Mouse (Mus musculus): ENCODE measurements around the gene Lamtor4.

Gene Lamtor4

DNA sequence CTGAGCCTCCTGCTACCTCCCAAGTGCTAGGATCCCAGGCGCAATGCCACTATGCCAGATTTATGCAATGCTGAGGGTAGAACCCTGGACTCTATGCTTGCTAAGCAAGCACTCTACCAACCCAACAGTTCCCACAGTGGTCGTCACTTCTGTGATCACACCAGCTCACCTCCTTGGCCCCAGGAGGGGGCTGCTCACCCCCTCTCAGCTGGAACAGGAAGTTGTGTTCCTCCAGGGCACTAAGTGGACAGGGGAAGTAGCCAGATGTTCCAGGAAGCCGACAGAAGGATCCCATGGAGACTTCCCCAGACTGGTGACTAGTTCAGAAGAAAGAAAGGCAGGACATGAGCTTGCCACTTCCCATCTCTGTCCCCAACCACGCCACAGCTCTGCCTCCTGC, 6.7 kb downstream of the Lamtor4 start:
- no peak for DNase-seq

DNA sequence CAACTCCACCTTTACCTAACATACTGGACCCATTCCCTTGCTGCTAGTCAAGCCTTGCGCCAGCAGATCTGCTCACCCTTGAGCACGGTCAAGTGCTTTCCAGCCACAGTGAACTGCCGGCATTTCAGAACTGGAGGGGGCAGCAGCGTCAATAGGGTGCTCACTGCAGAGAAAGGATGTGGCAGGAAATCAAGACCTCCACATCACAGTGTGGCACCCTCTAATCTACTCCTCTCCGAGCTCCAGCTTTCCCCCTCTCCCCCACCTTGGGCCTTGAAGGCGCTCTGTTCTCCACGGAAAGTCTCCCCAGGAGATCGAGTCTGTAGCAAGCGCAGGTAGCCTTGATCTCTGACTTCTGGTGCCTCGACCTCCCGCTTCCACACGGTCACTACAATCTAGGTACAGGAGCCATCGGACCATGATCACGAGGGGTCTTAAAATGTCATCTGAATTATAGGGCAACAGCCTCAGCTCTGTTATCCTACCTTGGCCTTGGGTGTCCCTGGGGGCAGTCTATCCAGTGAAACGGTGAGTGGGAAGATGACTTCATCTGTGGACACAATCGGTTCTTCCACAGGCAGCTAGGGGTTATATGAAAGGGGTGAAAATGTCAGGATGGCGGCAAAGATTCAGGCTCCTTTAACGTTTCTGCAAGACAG, 7.4 kb downstream of the Lamtor4 start:
- DNase-seq, result no peak

DNA sequence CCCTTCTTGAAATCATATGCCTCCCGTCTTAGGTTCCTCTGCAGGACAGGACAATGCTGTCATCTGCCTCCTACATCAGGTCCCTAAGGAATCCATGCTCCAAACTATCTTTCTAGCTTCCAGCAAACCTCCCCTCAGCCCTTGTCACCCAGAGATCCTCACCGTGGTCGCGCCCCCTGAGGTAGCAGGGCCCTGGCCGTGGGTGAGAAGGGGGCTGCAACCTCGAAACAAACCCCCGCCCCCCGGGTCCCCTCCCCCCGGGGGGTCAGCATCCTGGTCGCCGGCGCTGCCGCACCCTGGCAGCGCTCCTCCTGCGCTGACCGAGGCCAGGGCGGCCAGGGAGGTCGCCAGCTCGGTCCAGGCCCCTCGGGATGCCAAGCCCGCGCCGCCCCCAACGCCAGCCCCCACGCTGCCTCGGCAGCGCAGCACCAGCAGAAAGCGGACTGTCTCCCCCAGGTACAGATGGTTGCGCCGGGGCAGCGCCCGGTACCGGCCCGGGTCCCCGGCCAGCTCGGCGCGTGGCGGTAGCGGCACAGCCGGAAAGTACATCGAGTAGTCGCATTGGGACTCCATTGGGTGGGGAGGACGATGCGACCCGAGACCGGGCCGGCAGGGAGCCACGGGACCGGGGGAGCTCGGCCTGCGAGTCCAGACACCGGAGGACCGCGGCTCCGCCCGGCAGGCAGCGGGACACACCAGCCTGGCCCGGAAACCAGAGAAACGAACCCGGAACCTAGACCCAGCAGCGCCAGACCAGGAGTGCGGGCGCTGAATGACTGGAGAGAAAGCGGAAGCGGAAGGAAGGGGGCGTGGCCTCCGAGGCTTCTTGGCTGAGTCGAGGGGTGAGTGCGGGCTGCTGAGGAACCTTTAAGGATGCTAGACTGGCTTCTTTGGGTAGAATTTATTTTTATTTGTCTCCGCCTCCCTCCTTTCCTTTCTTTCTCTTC, 8.3 kb downstream of the Lamtor4 start, which contains the start of gene BC037034:
TSS of gene BC037034 (minus strand) at position 774 of the 947 bp plus-strand sequence.
- peak; percentile 87 for DNase-seq

DNA sequence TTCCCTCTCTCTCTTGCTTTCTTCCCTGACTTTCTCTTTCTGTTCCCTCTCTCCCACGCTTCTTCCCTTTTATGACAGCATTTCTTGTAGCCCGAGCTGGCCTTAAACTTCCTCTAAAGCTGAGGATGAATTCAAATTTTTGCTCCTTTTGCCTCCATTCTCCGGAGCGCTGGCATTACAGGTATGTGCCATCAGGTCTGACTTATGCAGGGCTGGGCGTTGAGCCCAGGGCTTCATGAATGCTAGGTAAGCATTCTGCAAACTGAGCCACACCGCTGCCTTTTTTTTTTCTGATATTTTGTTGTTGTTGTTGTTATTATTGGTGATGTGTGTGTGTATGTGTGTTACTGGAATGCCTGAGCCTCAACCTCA, 8.9 kb downstream of the Lamtor4 start:
- no peak for DNase-seq

DNA sequence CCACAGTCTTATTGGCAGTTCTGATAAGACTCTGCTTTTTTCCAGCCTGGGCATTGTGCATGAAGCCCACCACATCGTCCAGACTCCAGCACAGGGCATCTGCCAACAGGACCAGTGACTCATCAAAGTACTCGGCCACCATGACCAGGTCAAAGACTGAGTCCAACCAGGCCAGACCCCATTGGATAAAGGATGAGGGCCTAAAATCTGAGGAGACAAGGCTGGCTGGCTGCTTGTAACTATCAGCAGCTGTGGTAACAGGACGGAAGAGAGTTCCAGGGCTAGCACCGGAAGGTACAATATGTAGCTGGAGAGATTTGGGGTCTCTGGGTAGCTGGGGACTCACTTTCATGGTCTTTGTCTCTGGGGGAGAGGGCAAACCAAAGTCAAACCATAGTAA, 10.4 kb downstream of the Lamtor4 start:
- no peak for DNase-seq

DNA sequence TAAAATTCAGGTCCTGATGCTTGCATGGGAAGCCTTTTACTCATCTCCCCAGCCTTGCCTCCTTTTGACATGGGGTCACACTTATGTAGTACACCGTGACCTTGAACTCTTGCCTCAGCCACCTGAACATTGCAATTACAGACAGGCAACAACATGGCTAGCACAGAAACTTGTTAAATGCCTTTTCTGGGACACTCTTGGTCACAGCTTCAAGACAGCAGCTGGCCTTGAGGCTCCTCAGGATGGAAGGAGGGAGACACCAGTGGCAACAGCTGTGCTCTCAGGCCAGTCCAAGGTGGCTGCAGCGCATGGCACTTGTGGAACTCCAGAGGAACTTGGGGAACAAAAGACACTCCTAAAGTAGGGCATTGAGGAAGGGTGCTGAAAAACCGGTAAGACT, 11.8 kb downstream of the Lamtor4 start:
- DNase-seq, result no peak

DNA sequence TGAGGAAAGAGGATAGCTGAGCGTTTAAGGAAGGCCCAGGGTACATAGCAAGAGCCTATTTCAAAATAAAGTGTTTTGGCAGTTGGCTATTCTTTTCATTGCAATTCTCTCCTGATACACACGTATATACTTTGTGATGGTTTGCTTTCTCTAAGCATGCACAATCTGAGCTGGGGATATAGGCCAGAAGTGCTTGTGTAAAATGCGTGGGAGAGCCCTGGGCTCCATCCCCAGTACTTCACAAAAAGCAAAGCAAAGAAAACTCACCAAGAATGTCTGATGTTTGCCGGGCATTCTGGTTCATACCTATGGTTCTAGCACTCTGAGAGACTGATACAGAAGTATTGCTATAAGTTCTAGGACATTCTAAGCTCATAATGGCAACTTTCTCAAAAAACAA, 13.7 kb downstream of the Lamtor4 start:
- DNase-seq, result no peak

DNA sequence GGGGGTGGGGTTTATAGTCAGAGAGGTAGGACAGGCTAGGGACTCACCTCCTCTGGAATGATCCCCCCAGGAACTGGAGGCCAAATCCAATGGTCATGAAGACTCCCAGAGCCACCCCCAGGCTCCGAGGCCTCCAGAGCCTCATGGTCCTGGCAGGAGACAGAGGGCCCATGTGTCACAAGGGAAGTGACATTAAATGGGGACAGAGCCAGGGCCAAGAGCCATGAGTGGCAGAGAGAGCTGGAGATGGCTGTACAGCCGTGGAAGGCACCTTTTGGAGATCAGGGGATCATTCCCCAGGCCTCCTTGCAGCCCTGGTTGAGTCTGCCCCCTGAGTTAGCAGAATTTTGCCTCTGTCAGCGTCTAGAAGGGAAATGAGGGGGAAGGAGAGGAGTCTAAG, 15.9 kb downstream of the Lamtor4 start:
- DNase-seq, result no peak

DNA sequence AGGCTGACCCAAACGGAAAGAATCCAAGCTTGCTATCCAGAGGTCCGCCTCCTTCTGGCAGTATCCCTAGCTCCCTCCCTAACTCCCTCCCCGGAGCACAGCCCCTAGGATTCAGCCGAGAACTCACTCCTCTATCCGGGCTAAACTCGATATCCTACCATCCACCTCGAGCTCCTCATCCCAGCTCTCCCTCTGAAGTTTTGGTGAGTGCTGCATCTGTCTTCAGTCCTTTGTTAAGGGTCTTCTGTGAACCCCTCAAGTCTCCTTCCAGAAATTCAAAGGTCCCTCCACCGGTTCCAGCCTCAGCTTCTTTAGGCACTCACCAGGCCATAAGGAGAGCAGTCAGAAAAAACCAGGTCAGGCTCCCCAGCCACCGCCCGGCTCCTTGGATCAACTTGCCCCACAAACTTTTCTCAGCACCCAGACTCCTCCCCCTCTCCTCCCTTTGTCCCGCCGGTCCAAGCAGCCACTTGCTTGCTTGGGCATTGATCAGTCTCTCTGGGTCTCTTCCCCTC, 17.2 kb downstream of the Lamtor4 start, which contains the start of gene Gal3st4:
TSS of gene Gal3st4 (minus strand) at position 432 of the 515 bp plus-strand sequence.
- DNase-seq, result no peak

DNA sequence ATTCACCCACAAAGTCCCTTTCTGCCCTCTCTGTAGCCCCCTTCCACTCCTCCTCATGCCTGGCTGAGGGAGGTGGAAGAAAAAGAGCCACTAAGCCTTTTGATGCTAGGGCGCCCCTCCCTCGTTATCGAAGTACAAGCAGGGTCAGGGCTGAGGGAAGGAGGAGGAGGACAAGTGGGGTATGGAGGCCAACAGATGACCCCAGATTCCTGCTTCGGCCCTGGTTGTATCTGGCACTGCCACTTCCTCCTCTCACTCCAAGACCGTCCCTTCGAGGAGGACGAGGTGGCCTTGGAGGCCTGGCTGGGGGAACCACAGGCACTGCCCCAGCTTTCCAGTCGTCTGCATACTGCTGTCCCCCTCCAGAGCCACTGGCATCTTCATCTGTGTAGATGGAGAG, 18.9 kb downstream of the Lamtor4 start:
- no peak for DNase-seq

DNA sequence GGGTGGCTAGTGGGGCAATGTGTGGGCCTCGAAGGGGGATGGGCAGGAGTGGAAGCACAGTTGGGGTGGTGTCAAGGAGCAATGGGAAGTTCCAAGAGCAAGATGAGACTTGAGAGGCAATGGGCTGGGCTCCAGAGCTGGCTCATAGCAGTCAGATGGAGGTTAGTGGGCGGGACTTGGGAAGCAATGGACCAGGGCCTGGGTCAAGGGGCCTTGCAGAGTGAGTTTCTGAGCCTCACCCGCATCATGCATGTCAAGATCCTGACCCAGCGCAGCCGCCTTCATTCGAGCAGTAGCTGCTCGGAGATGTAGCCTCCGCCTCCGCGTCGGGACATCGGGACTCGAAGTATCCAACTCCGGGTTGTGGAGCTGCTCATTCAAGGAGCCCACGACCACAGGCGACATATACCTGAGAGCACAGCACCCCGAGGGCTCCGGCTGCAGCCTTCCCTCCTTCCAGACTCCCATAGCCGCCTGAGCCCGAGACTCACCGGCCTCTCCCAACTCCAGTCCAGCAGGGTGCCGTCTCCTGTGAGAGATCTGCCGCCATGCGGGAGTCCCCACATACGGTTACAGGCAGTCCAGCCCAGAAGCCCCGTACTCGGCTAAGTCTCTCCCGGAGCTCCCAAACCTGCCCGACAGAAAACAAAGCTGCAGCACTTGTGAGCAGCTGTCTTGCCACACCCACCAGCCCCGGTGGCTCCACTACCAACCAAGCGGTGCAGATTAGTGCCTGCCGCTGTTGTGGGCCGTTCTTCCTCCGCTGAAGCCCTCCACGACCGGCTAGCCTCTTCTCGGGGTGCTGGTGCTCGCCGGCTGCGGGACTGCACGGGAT, 20.2 kb downstream of the Lamtor4 start:
- DNase-seq, result no peak

DNA sequence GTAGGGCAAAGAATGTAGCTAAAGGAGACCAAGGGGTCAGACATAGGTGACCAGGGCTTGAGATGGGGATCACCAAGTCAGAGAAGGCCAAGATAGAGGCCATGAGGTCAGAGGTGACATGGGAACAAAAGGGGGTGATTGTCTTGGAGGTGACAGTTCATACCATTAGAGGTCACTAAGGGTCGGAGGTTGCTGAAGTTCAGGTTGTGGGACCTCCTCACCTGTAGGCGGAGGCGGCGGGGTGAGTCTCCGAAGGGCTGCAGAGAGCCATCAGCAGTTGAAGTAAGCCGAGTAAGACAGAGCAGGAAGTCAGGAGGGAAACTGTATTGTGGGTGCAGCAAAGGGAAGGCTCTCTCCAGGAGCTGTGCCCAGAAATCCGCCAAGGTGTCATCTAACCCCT, 22.7 kb downstream of the Lamtor4 start:
- no peak for DNase-seq

DNA sequence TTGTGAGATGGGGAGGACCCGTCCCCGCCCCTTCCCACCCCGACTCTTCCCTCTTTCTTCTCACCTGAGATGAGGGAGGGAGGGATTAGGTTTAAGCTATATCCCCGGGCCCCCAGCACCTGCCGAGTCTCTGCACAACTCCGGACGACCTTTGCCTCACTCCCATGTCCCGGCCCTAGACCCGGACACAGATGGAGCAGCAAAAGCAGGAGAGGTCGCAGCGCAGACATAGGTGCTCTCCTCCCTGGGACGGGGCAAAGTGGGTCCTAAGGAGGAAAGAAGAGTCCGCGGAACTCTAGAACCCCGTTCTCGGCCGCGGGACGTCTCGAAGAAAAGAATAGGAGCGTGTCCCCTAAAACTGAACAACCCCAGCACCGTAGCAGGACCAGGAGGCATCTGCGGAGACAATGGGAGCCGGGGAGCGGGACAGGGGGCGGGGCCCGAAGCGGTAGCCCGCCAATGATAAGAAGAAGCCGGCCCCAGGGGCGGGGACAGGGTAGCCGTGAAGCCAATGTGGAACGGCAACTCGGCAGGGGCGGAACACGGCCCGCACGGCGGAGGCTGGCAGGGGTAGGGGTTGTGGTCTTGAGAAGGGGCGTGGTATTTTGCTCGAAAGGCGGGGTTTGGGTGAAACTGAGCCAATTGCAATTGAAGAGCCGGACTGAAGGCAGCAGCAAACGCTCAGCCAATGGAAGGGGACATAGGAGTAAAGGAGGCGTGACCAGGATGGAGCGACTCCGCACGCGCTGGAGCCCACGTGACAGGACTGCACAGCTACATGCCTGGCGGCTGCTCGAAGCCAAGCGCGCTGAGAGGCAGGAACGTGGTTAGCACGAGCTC, 24.5 kb downstream of the Lamtor4 start, which contains the start of the genes Gm43720, Gpc2 and Stag3:
TSS of gene Gm43720 (minus strand) at position 374 of the 840 bp plus-strand sequence.
TSS of gene Gpc2 (minus strand) at position 421 of the 840 bp plus-strand sequence.
TSS of gene Stag3 (plus strand) at position 656 of the 840 bp plus-strand sequence.
- no peak for DNase-seq

DNA sequence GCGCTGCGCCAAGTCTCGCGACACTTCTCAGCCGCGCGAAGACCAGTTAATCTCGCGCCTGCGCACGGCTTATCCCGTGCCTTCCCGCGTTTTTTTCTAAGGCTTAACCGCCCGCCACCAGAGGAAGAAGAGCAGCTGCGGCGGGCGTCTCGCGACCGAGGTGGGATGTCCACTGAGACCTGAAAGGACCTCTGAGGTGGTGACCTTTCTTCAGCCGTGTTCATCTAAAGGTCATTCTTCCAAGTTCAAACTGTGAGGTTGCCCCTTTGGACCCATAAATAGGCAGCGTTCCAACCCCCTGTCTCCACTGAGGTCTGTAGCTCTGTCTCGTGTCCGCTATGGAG, 25.1 kb downstream of the Lamtor4 start:
- no peak for DNase-seq

DNA sequence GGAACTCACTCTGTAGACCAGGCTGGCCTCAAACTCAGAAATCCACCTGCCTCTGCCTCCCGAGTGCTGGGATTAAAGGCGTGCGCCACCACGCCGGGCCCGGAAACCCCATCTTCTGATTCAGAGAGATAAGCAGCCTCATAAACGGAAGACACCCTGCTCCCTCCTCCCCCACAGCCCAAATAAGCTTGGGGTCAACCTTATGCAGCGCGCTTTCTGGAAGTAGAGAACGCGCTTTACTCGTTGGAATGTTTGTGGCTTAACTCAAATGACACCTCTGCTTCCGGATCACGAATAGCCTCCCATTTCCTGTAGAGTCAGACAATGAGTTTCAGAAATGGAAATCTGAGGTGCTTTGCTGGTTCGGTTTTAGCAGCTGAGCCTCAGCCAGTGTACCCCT, 25.5 kb downstream of the Lamtor4 start:
- no peak for DNase-seq

DNA sequence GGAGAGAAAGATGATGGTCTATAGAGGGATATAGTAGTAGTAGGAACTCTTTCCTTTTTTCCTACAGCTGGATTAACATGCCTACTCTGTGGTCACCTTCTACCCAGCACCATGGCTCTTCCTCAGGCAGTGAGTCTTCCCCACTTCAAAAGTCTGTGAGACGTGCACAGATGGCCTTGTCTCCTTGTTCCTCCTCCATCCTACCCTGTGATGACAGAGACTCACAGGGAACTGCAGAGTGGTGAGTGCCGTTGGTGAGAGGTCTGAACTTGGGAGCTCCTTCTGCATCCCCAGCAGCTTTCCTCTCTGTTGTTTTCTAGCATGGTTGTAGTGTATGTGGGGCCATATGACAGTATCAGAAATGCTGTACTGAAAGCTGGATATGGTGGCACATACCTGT, 26.5 kb downstream of the Lamtor4 start:
- no peak for DNase-seq

DNA sequence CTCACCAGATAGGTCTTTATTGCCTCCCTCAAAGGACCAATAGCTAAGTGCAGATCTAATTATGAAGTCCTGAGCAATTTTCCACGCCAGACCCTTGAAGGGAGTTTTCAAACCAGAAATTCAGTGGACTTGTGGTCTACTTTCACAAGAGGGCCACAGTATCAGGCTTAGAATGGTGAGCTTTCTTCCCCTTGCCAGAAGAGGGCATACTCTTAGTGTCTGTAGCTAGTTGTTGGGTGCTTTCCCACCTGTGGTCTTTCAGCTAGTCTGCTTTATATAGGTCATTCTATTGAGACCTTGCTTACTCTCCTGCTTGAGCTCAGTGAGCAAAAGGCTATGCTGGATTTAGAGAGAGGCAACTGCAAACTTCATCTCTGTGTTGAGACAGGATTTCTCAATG, 28.3 kb downstream of the Lamtor4 start:
- no peak for DNase-seq

DNA sequence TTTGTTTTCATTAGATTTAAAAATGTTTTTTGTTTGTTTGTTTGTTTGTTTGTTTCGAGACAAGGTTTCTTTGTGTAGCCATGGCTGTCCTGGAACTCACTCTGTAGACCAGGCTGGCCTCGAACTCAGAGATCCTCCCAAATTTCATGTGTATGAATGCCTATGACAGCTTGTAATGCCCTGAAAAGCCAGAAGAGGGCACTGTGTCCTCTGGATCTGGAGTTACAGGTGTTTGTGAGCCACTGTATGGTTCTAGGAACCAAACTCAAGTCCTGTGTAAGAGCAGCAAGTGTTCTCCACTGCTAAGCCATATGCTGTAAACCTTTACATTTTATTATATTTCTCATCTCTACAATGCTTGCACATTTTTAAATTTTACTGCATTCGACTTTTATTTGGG, 32.6 kb downstream of the Lamtor4 start:
- DNase-seq, result no peak

DNA sequence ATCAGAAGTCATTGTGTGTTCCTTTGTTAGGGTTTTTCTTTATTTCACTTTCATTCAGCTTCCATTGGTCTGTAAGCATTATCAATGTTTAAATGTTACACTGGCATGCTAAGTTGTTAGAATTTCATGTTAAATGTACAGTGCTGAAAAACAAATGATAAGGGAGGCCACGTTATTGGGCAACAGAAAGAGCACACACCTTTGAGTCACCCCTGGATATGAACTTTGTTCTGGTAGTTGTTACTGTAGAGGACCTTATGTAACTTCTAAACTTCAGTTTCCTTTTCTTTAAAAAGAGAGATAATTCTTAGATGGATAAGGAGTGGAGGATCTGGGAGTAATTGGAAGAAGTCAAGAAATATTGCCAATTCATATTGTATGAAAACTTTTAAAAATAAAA, 36.4 kb downstream of the Lamtor4 start:
- no peak for DNase-seq

DNA sequence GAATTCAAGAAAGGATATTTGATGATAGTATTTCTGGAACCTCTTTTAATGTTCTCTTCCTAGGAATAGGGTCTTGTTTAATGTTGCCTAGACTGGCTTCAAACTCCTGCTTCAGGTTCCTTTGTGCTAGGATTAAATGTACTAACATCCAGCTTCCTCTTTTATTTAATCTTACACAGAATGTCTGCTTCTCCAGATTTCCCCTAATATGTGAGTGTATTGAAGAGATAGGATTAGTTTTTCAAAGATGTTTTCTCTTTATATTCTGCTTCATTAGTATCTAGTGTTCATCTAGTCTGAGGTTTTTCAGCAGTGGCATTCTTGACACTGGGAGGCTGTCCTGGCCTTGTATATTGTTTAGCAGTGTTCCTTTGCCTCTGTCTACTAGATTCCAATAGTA, 38.9 kb downstream of the Lamtor4 start:
- no peak for DNase-seq

DNA sequence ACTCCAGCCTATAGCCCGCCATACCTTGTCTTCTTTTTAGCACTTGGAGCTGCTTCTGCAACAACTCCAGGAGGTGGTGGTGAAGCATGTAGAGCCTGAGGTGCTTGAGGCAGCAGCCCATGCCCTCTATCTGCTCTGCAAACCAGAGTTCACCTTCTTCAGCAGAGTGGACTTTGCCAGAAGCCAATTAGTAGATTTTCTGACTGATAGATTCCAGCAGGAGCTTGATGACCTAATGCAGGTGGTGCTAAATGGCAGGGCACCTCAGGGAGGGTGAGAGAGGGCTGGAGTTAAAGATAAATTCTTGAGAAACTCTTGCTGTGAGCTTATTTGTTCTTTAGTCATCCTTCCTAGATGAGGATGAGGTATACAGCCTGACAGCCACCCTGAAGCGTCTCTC, 44.3 kb downstream of the Lamtor4 start:
- no peak for DNase-seq

All from cerebellum, adult 8-10 months (tissue).